Mouse (Mus musculus): ENCODE data around the gene Proca1. TPM values are rescaled to one million over a fixed set of nuclear protein-coding genes. Genes with fewer than 3 reads are reported as not detected.

Gene Proca1
- polyA plus RNA-seq (2012), result not detected in 2 replicates

- peaks cover 14% of the 10 kb centered on the region for H3K9me3 ChIP-seq (ENCODE audit: control insufficient read depth, low read length)
- H3K4me1 ChIP-seq (ENCODE audit: control insufficient read depth), result peaks cover 29% of the 10 kb centered on the region
- H3K4me3 ChIP-seq (replicated peaks), result peak within 1 kb of the TSS; percentile 65
- peaks cover 55% of the 10 kb centered on the region for H3K27me3 ChIP-seq (ENCODE audit: control insufficient read depth)
- no peaks in the 10 kb centered on the region; the same call in 1 of the 2 replicates for H3K36me3 ChIP-seq (ENCODE audit: control insufficient read depth)
- no peak for TF ChIP-seq TAL1 (IDR thresholded peaks at IDR 0.05; ENCODE audit: low read length)
- TF ChIP-seq GATA1 (IDR thresholded peaks at IDR 0.05; ENCODE audit: low read length), result no peak
These were observed at the start of gene Proca1 for GRCm38 (mm10) chr11:78193113-78193512. Gene Proca1, plus strand, starts transcription at chr11:78193392.

- Histone ChIP-seq H3K36me3 (ENCODE audit: control insufficient read depth) (peaks cover 37% of the 10 kb centered on the region), H3K4me1 (ENCODE audit: control insufficient read depth) (peaks cover 36% of the 10 kb centered on the region), H3K4me3 (replicated peaks) (no peak overlapping the region), H3K9me3 (ENCODE audit: control insufficient read depth, low read length) (no peaks in the 10 kb centered on the region), H3K27me3 (ENCODE audit: control insufficient read depth) (no peaks in the 10 kb centered on the region)
- TF ChIP-seq GATA1 (IDR thresholded peaks at IDR 0.05; ENCODE audit: low read length), result no peak
- TF ChIP-seq TAL1 (IDR thresholded peaks at IDR 0.05; ENCODE audit: low read length), result no peak
These were observed 49.7 kb upstream of the Proca1 start for GRCm38 (mm10) chr11:78143520-78143919.

- Histone ChIP-seq H3K27me3 (ENCODE audit: control insufficient read depth) (no peaks in the 10 kb centered on the region), H3K4me1 (ENCODE audit: control insufficient read depth) (peaks cover 20% of the 10 kb centered on the region), H3K9me3 (ENCODE audit: control insufficient read depth, low read length) (no peaks in the 10 kb centered on the region), H3K36me3 (ENCODE audit: control insufficient read depth) (peaks cover 47% of the 10 kb centered on the region), H3K4me3 (replicated peaks) (no peak overlapping the region)
- TF ChIP-seq TAL1 (IDR thresholded peaks at IDR 0.05; ENCODE audit: low read length) (no peak), GATA1 (IDR thresholded peaks at IDR 0.05; ENCODE audit: low read length) (no peak)
These were observed 47.0 kb upstream of the Proca1 start for GRCm38 (mm10) chr11:78146168-78146567.

- Histone ChIP-seq H3K36me3 (ENCODE audit: control insufficient read depth) (peaks cover 47% of the 10 kb centered on the region), H3K27me3 (ENCODE audit: control insufficient read depth) (no peaks in the 10 kb centered on the region)
- TF ChIP-seq GATA1 (IDR thresholded peaks at IDR 0.05; ENCODE audit: low read length) (no peak), TAL1 (IDR thresholded peaks at IDR 0.05; ENCODE audit: low read length) (no peak)
These were observed 46.3 kb upstream of the Proca1 start for GRCm38 (mm10) chr11:78146707-78147543.

GRCm38 (mm10) chr11:78151161-78151560, 42.0 kb upstream of the Proca1 start:
- Histone ChIP-seq H3K9me3 (ENCODE audit: control insufficient read depth, low read length) (no peaks in the 10 kb centered on the region), H3K36me3 (ENCODE audit: control insufficient read depth) (peaks cover 63% of the 10 kb centered on the region), H3K4me1 (ENCODE audit: control insufficient read depth) (peaks cover 5% of the 10 kb centered on the region), H3K27me3 (ENCODE audit: control insufficient read depth) (no peaks in the 10 kb centered on the region), H3K4me3 (replicated peaks) (no peak overlapping the region)
- no peak for TF ChIP-seq GATA1 (IDR thresholded peaks at IDR 0.05; ENCODE audit: low read length)
- TF ChIP-seq TAL1 (IDR thresholded peaks at IDR 0.05; ENCODE audit: low read length), result no peak

More at GRCm38 (mm10) chr11:78146707-78147543, 46.3 kb upstream of the Proca1 start:
- H3K4me1 ChIP-seq (ENCODE audit: control insufficient read depth), result peaks cover 13% of the 10 kb centered on the region
- H3K4me3 ChIP-seq (replicated peaks), result no peak overlapping the region
- no peaks in the 10 kb centered on the region for H3K9me3 ChIP-seq (ENCODE audit: control insufficient read depth, low read length)

DNA sequence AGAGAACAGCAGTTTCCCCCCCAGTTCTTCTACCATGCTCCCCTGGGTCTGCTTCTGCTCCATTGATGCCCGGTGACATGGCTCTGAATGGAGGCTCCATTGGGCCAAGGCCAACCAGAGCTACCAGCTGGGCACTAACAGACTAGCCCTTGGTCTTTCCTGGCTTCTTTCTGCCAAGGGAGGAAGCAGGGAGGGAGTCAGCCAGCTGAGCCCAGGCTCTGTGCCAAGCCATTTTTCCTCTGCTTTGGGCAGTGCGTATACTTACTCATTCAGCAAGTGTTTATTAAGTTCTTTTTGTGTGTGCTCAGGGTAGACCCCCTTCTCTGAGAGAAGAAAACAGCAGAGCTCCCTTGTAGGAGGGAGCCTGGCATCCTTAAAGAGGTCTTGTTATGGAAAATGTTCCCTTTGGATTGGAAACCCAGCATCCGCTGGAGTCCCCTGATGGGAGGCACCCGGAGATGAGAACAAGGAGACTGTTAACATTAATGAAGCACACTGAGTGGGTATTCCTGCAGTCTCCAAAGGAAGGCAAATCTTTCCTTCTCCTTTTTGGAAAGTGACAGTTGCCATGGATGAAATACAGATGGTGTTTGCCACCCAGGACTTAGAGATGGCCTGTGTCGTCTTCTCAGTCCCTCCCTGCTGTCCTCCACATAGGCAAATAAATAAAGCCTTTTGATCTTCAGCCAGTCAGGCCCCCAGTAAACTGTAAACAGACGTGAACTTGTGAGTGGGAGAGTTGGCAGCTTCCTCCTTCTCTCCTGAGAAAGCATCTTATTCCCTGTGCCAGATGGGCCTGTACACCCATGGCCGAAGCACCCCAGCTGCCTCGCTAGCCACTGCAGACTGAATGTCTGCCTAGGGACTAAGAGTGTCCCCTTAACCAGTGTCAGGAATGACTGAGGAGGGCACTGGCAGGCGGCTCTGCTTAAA, 40.6 kb upstream of the Proca1 start:
- TF ChIP-seq TAL1 (IDR thresholded peaks at IDR 0.05; ENCODE audit: low read length), result no peak
- no peak for TF ChIP-seq GATA1 (IDR thresholded peaks at IDR 0.05; ENCODE audit: low read length)
- peaks cover 71% of the 10 kb centered on the region for H3K36me3 ChIP-seq (ENCODE audit: control insufficient read depth)
- no peaks in the 10 kb centered on the region for H3K27me3 ChIP-seq (ENCODE audit: control insufficient read depth)
- no peak overlapping the region for H3K4me3 ChIP-seq (replicated peaks)
- H3K4me1 ChIP-seq (ENCODE audit: control insufficient read depth), result peaks cover 7% of the 10 kb centered on the region
- no peaks in the 10 kb centered on the region for H3K9me3 ChIP-seq (ENCODE audit: control insufficient read depth, low read length)

- peaks cover 8% of the 10 kb centered on the region for H3K4me1 ChIP-seq (ENCODE audit: control insufficient read depth)
- H3K36me3 ChIP-seq (ENCODE audit: control insufficient read depth), result peaks cover 76% of the 10 kb centered on the region
- TF ChIP-seq GATA1 (IDR thresholded peaks at IDR 0.05; ENCODE audit: low read length), result no peak
- no peak for TF ChIP-seq TAL1 (IDR thresholded peaks at IDR 0.05; ENCODE audit: low read length)
- no peaks in the 10 kb centered on the region for H3K27me3 ChIP-seq (ENCODE audit: control insufficient read depth)
- no peak overlapping the region for H3K4me3 ChIP-seq (replicated peaks)
- H3K9me3 ChIP-seq (ENCODE audit: control insufficient read depth, low read length), result no peaks in the 10 kb centered on the region
These were observed 39.4 kb upstream of the Proca1 start for GRCm38 (mm10) chr11:78153778-78154177.

GRCm38 (mm10) chr11:78155674-78156073, 37.5 kb upstream of the Proca1 start:
- Histone ChIP-seq H3K36me3 (ENCODE audit: control insufficient read depth) (peaks cover 87% of the 10 kb centered on the region), H3K27me3 (ENCODE audit: control insufficient read depth) (no peaks in the 10 kb centered on the region)
- TF ChIP-seq TAL1 (IDR thresholded peaks at IDR 0.05; ENCODE audit: low read length), result no peak

More at GRCm38 (mm10) chr11:78155674-78156073, 37.5 kb upstream of the Proca1 start:
- H3K4me3 ChIP-seq (replicated peaks), result no peak overlapping the region
- no peaks in the 10 kb centered on the region for H3K9me3 ChIP-seq (ENCODE audit: control insufficient read depth, low read length)
- peaks cover 27% of the 10 kb centered on the region for H3K4me1 ChIP-seq (ENCODE audit: control insufficient read depth)

Data from erythroblast, embryonic 14.5 days (primary cell).